ENCODE assay signal across 11 mouse cellular contexts in the genomic region with DNA sequence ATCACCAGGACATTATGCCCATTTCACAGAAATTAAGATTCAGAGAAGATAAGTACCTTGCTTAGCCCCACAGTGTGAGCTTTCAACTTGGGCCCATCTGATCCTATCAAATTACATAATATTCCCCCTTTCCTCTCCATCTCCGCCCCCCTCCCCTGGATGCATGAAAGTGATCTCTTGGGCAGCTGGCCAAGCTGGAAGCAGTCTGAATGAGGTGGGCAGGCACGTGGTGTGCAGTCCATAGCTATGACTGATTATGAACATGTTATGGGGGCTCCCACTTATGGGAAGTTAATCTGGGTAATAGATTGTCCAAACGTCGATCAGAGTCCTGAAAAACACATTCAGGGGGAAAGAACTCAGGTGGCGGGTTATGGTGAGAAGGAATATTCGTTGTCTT. TPM values are rescaled to one million over a fixed set of nuclear protein-coding genes. Genes with fewer than 3 reads are reported as not detected.
DNase-seq lines count a peak whose midpoint lies in the region; ATAC-seq and TF ChIP-seq lines count a peak whose summit lies in the region.
"Had no signal": no experiment of that assay in that cellular context is flagged by ENCODE, and none has a peak within 500 bp of the region (broad histone marks: within the 10 kb centered on the region; RNA-seq: fewer than 3 reads in every experiment).

No protein-coding gene starts in this region.

- no peaks in the 10 kb centered on the region for H3K9me3 ChIP-seq in heart, embryonic 16.5 days (replicated peaks; ENCODE audit: control insufficient read depth, low read length)
- H3K9me3 ChIP-seq in heart, embryonic 10.5 days = no peaks in the 10 kb centered on the region
- no peaks in the 10 kb centered on the region for H3K9me3 ChIP-seq in lung, embryonic 16.5 days (ENCODE audit: control insufficient read depth, low read length)
- no peaks in the 10 kb centered on the region for H3K9me3 ChIP-seq in kidney, embryonic 16.5 days (ENCODE audit: low read length)
- H3K9me3 ChIP-seq in stomach, embryonic 15.5 days = no peaks in the 10 kb centered on the region
- H3K9me3 ChIP-seq: midbrain, embryonic 10.5 days had no signal

- no peak for DNase-seq in heart, embryonic 10.5 days (ENCODE audit: low spot score)
- DNase-seq in lung, adult 2 months = no peak
- DNase-seq in cerebellum, postnatal 4 days (ENCODE audit: low spot score in 2 of 2) = no peak
- DNase-seq: cerebellum, adult 8-10 months; right cerebral cortex, adult 18-20 months had no signal

- H3K27me3 ChIP-seq in heart, embryonic 16.5 days (ENCODE audit: control insufficient read depth, insufficient read depth, low read length) = no peaks in the 10 kb centered on the region
- no peaks in the 10 kb centered on the region for H3K27me3 ChIP-seq in heart, embryonic 10.5 days (ENCODE audit: insufficient read depth, poor library complexity, severe bottlenecking)
- H3K27me3 ChIP-seq in lung, embryonic 16.5 days (ENCODE audit: control insufficient read depth, insufficient read depth, low read depth, low read length) = no peaks in the 10 kb centered on the region
- H3K27me3 ChIP-seq in kidney, embryonic 16.5 days (ENCODE audit: insufficient read depth, low read length) = no peaks in the 10 kb centered on the region
- H3K27me3 ChIP-seq in stomach, embryonic 15.5 days (replicated peaks) = no peaks in the 10 kb centered on the region

- ATAC-seq in heart, embryonic 16.5 days (replicated peaks; ENCODE audit: extremely low read depth, insufficient read depth, low FRiP score) = 0 out of 2 replicates have a peak, but pooled peaks have one; percentile 15
- peak; percentile 51 for ATAC-seq in lung, embryonic 16.5 days (ENCODE audit: low read depth)
- 0 out of 2 replicates have a peak, but pooled peaks have one; percentile 32 for ATAC-seq in kidney, embryonic 16.5 days (ENCODE audit: low FRiP score, low TSS enrichment)
- no peak for ATAC-seq in stomach, embryonic 15.5 days (ENCODE audit: insufficient read depth, low FRiP score, low read depth)

- 36% methylated on average over 6 of the region's 6 CpGs for WGBS in heart, embryonic 16.5 days
- WGBS in heart, embryonic 10.5 days = 72% methylated on average over 6 of the region's 6 CpGs
- 27% methylated on average over 6 of the region's 6 CpGs for WGBS in lung, embryonic 16.5 days
- WGBS in lung, adult 2 months = 37% methylated on average over 6 of the region's 6 CpGs
- WGBS in kidney, embryonic 16.5 days = 47% methylated on average over 6 of the region's 6 CpGs
- WGBS in stomach, embryonic 15.5 days = 42% methylated on average over 6 of the region's 6 CpGs

- H3K4me2 ChIP-seq in heart, embryonic 16.5 days (ENCODE audit: low read depth, low read length) = peak overlapping the region; percentile 50
- H3K4me2 ChIP-seq in lung, embryonic 16.5 days (ENCODE audit: low read depth, low read length) = 0 out of 2 replicates have a peak overlapping the region, but pooled peaks have one; percentile 45
- H3K4me2 ChIP-seq in kidney, embryonic 16.5 days (replicated peaks; ENCODE audit: low read depth, low read length) = peak overlapping the region; percentile 24; the same call in 1 of the 2 replicates
- H3K4me2 ChIP-seq in stomach, embryonic 15.5 days = peak overlapping the region; percentile 19; the same call in 1 of the 2 replicates

- TF ChIP-seq CTCF in lung, adult 2 months (IDR thresholded peaks at IDR 0.05; ENCODE audit: insufficient read depth, low read length) = no peak

- H3K4me3 ChIP-seq in heart, embryonic 16.5 days (ENCODE audit: low read length) = no peak overlapping the region
- H3K4me3 ChIP-seq in heart, embryonic 10.5 days = no peak overlapping the region
- no peak overlapping the region for H3K4me3 ChIP-seq in lung, embryonic 16.5 days (ENCODE audit: low read length)
- no peak overlapping the region for H3K4me3 ChIP-seq in lung, adult 2 months (replicated peaks; ENCODE audit: extremely low read depth, low read depth, low read length)
- H3K4me3 ChIP-seq in kidney, embryonic 16.5 days (ENCODE audit: low read length) = no peak overlapping the region
- H3K4me3 ChIP-seq in stomach, embryonic 15.5 days (replicated peaks) = no peak overlapping the region
- H3K4me3 ChIP-seq: midbrain, embryonic 10.5 days had no signal

- H3K27ac ChIP-seq in heart, embryonic 16.5 days (ENCODE audit: low read length) = peak overlapping the region; percentile 70
- no peak overlapping the region for H3K27ac ChIP-seq in heart, embryonic 10.5 days
- H3K27ac ChIP-seq in lung, embryonic 16.5 days (ENCODE audit: low read length) = peak overlapping the region; percentile 76
- peak overlapping the region; percentile 70 for H3K27ac ChIP-seq in kidney, embryonic 16.5 days (ENCODE audit: low read length)
- H3K27ac ChIP-seq in stomach, embryonic 15.5 days = peak overlapping the region; percentile 57; the same call in 1 of the 2 replicates
- H3K27ac ChIP-seq: liver, embryonic 14.5 days; midbrain, embryonic 10.5 days had no signal

- no peak for TF ChIP-seq POLR2A in lung, adult 2 months (IDR thresholded peaks at IDR 0.05; ENCODE audit: borderline replicate concordance, extremely low read depth, low read depth, low read length)

- H3K36me3 ChIP-seq in heart, embryonic 16.5 days (ENCODE audit: control insufficient read depth, insufficient read depth) = no peaks in the 10 kb centered on the region
- H3K36me3 ChIP-seq in heart, embryonic 10.5 days = 0 out of 2 replicates have a peak, but pooled peaks cover 5% of the 10 kb centered on the region
- H3K36me3 ChIP-seq in lung, embryonic 16.5 days (ENCODE audit: control insufficient read depth, insufficient read depth, low read length) = no peaks in the 10 kb centered on the region
- no peaks in the 10 kb centered on the region for H3K36me3 ChIP-seq in kidney, embryonic 16.5 days (ENCODE audit: insufficient read depth, low read length)
- H3K36me3 ChIP-seq in stomach, embryonic 15.5 days = no peaks in the 10 kb centered on the region

- peaks cover 36% of the 10 kb centered on the region for H3K4me1 ChIP-seq in heart, embryonic 16.5 days (ENCODE audit: control insufficient read depth, insufficient read depth, low read length)
- peaks cover 54% of the 10 kb centered on the region for H3K4me1 ChIP-seq in heart, embryonic 10.5 days
- peaks cover 65% of the 10 kb centered on the region for H3K4me1 ChIP-seq in lung, embryonic 16.5 days (replicated peaks; ENCODE audit: control insufficient read depth, insufficient read depth, low read length)
- H3K4me1 ChIP-seq in lung, adult 2 months (ENCODE audit: control insufficient read depth, insufficient read depth, low read length) = peaks cover 23% of the 10 kb centered on the region
- peaks cover 76% of the 10 kb centered on the region for H3K4me1 ChIP-seq in kidney, embryonic 16.5 days (ENCODE audit: insufficient read depth, low read length)
- peaks cover 54% of the 10 kb centered on the region for H3K4me1 ChIP-seq in stomach, embryonic 15.5 days

- H3K9ac ChIP-seq in heart, embryonic 16.5 days (ENCODE audit: low read length) = no peak overlapping the region
- H3K9ac ChIP-seq in lung, embryonic 16.5 days (ENCODE audit: low read length) = no peak overlapping the region
- H3K9ac ChIP-seq in kidney, embryonic 16.5 days (replicated peaks; ENCODE audit: low read length) = no peak overlapping the region
- H3K9ac ChIP-seq in stomach, embryonic 15.5 days = no peak overlapping the region
- H3K9ac ChIP-seq: liver, embryonic 14.5 days had no signal

RNA-seq across cellular contexts. Expression of gene Zfp710, which starts 27.2 kb away (rescaled TPM):
- polyA plus RNA-seq in heart, embryonic 16.5 days (2015; fragmentation: Nextera tagmentation; extraction: Ambion mirVana) = 12.4 and 12.6 TPM in 2 replicates
- 14.8 and 20.8 TPM in 2 replicates for polyA plus RNA-seq in heart, embryonic 10.5 days (2016; fragmentation: Nextera tagmentation; extraction: Ambion mirVana)
- 17.7 and 18.6 TPM in 2 replicates for polyA plus RNA-seq in lung, embryonic 16.5 days (2015; fragmentation: Nextera tagmentation; extraction: Ambion mirVana)
- 60.0 and 65.8 TPM in 2 replicates for polyA plus RNA-seq in lung, adult 2 months (2012; rRNA removed)
- polyA plus RNA-seq in kidney, embryonic 16.5 days (2015; fragmentation: Nextera tagmentation; extraction: Ambion mirVana) = 22.6 and 24.7 TPM in 2 replicates
- polyA plus RNA-seq in stomach, embryonic 15.5 days (2015; fragmentation: Nextera tagmentation; extraction: Ambion mirVana) = 14.9 and 15.8 TPM in 2 replicates
